Mouse (Mus musculus) stomach, embryonic 15.5 days (tissue): ENCODE data around the gene Dnah1. TPM values are rescaled to one million over a fixed set of nuclear protein-coding genes. Genes with fewer than 3 reads are reported as not detected.
A peak's percentile ranks its signal among the peaks of the same experiment; 100 is the strongest.

Source experiments
- ATAC-seq: fragments of 200-750 bp; cut with Nextera tagmentation; 2 replicates; pipeline ENCODE4 v1.8.0; 2017; ENCODE audit warnings: low read depth, moderate number of reproducible peaks, moderate TSS enrichment; ENCODE audit not compliant: insufficient read depth, low FRiP score
- H3K27ac ChIP-seq: fragments of 300-500 bp; sonication (generic); 2 replicates; pipeline ENCODE4 v1.5.1; 2015; ENCODE audit warnings: mild to moderate bottlenecking, inconsistent platforms
- H3K27me3 ChIP-seq: fragments of 300-500 bp; sonication (generic); replicated peaks from 2 replicates; pipeline ENCODE4 v1.6.1; 2015; ENCODE audit warnings: inconsistent platforms
- H3K36me3 ChIP-seq: fragments of 300-500 bp; sonication (generic); 2 replicates; pipeline ENCODE4 v1.6.1; 2015; ENCODE audit warnings: inconsistent platforms
- H3K4me1 ChIP-seq: fragments of 300-500 bp; sonication (generic); 2 replicates; pipeline ENCODE4 v1.6.1; 2015; ENCODE audit warnings: inconsistent platforms
- H3K4me2 ChIP-seq: fragments of 300-500 bp; sonication (generic); 2 replicates; pipeline ENCODE4 v1.6.1; 2015; ENCODE audit warnings: mild to moderate bottlenecking, inconsistent platforms
- H3K4me3 ChIP-seq: fragments of 300-500 bp; sonication (generic); replicated peaks from 2 replicates; pipeline ENCODE4 v1.5.1; 2015; ENCODE audit warnings: inconsistent platforms
- H3K9ac ChIP-seq: fragments of 300-500 bp; sonication (generic); 2 replicates; pipeline ENCODE4 v1.6.1; 2015; ENCODE audit warnings: inconsistent platforms
- H3K9me3 ChIP-seq: fragments of 300-500 bp; sonication (generic); 2 replicates; pipeline ENCODE4 v1.6.1; 2016; ENCODE audit warnings: inconsistent platforms
- WGBS: fragments of 180-500 bp; shearing (Covaris S2); methylation state at CpG from one replicate; pipeline ENCODE4 v1.1.7; 2015; 5-methylcytosine and 5-hydroxymethylcytosine counted together
- polyA plus RNA-seq: library from polyadenylated mRNA; unstranded; fragments of >200 nt; fragmentation: Nextera tagmentation; extraction: Ambion mirVana; gene quantifications from 2 replicates; pipeline ENCODE4 v1.2.1, GENCODE M21; 2015

Dnah1 gene
- polyA plus RNA-seq, 1 experiment from 2014 or later: 3.5 TPM

GRCm38 (mm10) chr14:31335765-31336164 is 12.1 kb upstream of the Dnah1 start:
- Histone ChIP-seq H3K27ac (no peak overlapping the region), H3K4me3 (peak overlapping the region; percentile 93), H3K9me3 (no peaks in the 10 kb centered on the region), H3K27me3 (0 out of 2 replicates have a peak, but pooled peaks cover under 1% of the 10 kb centered on the region), H3K4me1 (no peaks in the 10 kb centered on the region; the same call in 1 of the 2 replicates), H3K4me2 (peak overlapping the region; percentile 56), H3K36me3 (no peaks in the 10 kb centered on the region; the same call in 1 of the 2 replicates), H3K9ac (no peak overlapping the region)
- ATAC-seq: no peak
- 36% methylated on average over 3 of the region's 3 CpGs for WGBS

GRCm38 (mm10) chr14:31330957-31331356 is 7.3 kb upstream of the Dnah1 start:
- H3K9me3 ChIP-seq: no peaks in the 10 kb centered on the region
- H3K27me3 ChIP-seq: 0 out of 2 replicates have a peak, but pooled peaks cover 3% of the 10 kb centered on the region
- no peaks in the 10 kb centered on the region for H3K4me1 ChIP-seq
- no peak overlapping the region for H3K4me3 ChIP-seq
- H3K27ac ChIP-seq: no peak overlapping the region
- no peaks in the 10 kb centered on the region for H3K36me3 ChIP-seq
- ATAC-seq: no peak
- no peak overlapping the region for H3K4me2 ChIP-seq
- H3K9ac ChIP-seq: no peak overlapping the region
- WGBS: 67% methylated on average over 4 of the region's 4 CpGs

- H3K36me3 ChIP-seq: no peaks in the 10 kb centered on the region
- H3K9ac ChIP-seq: no peak overlapping the region
- no peak for ATAC-seq
- 43% methylated on average over 2 of the region's 2 CpGs for WGBS
- no peak overlapping the region for H3K4me2 ChIP-seq
- H3K4me3 ChIP-seq: no peak overlapping the region
- H3K4me1 ChIP-seq: no peaks in the 10 kb centered on the region
- no peaks in the 10 kb centered on the region for H3K9me3 ChIP-seq
- 0 out of 2 replicates have a peak, but pooled peaks cover 3% of the 10 kb centered on the region for H3K27me3 ChIP-seq
- no peak overlapping the region for H3K27ac ChIP-seq
Observed at GRCm38 (mm10) chr14:31329741-31330140, 6.0 kb upstream of the Dnah1 start.

- no peaks in the 10 kb centered on the region for H3K36me3 ChIP-seq
- no peak overlapping the region for H3K4me2 ChIP-seq
- no peak overlapping the region for H3K27ac ChIP-seq
- no peaks in the 10 kb centered on the region for H3K9me3 ChIP-seq
- no peak overlapping the region for H3K4me3 ChIP-seq
- H3K9ac ChIP-seq: no peak overlapping the region
- H3K4me1 ChIP-seq: no peaks in the 10 kb centered on the region
- H3K27me3 ChIP-seq: 0 out of 2 replicates have a peak, but pooled peaks cover 3% of the 10 kb centered on the region
- WGBS: 71% methylated on average over 4 of the region's 4 CpGs
- no peak for ATAC-seq
Observed at GRCm38 (mm10) chr14:31327681-31328080, 4.0 kb upstream of the Dnah1 start.

- Histone ChIP-seq H3K4me1 (no peaks in the 10 kb centered on the region), H3K9ac (no peak overlapping the region), H3K27ac (no peak overlapping the region), H3K4me2 (no peak overlapping the region), H3K9me3 (no peaks in the 10 kb centered on the region), H3K4me3 (no peak overlapping the region), H3K27me3 (0 out of 2 replicates have a peak, but pooled peaks cover 3% of the 10 kb centered on the region), H3K36me3 (no peaks in the 10 kb centered on the region)
- ATAC-seq: no peak
- WGBS: 77% methylated on average over 1 of the region's 1 CpGs
Observed at GRCm38 (mm10) chr14:31327196-31327595, 3.5 kb upstream of the Dnah1 start.

- no peak overlapping the region for H3K4me3 ChIP-seq
- H3K36me3 ChIP-seq: no peaks in the 10 kb centered on the region
- H3K9ac ChIP-seq: no peak overlapping the region
- no peak overlapping the region for H3K27ac ChIP-seq
- no peak for ATAC-seq
- H3K9me3 ChIP-seq: no peaks in the 10 kb centered on the region
- H3K27me3 ChIP-seq: 0 out of 2 replicates have a peak, but pooled peaks cover 3% of the 10 kb centered on the region
- 66% methylated on average over 7 of the region's 7 CpGs for WGBS
- H3K4me2 ChIP-seq: no peak overlapping the region
- H3K4me1 ChIP-seq: no peaks in the 10 kb centered on the region
Observed at GRCm38 (mm10) chr14:31326770-31327169, 3.1 kb upstream of the Dnah1 start.

GRCm38 (mm10) chr14:31325551-31325950 is 1.9 kb upstream of the Dnah1 start:
- 0 out of 2 replicates have a peak, but pooled peaks cover under 1% of the 10 kb centered on the region for H3K27me3 ChIP-seq
- H3K27ac ChIP-seq: no peak overlapping the region
- WGBS: 37% methylated on average over 5 of the region's 5 CpGs
- no peak overlapping the region for H3K9ac ChIP-seq
- H3K4me3 ChIP-seq: no peak overlapping the region
- no peaks in the 10 kb centered on the region for H3K9me3 ChIP-seq
- H3K36me3 ChIP-seq: no peaks in the 10 kb centered on the region
- ATAC-seq: no peak
- no peaks in the 10 kb centered on the region for H3K4me1 ChIP-seq
- H3K4me2 ChIP-seq: no peak overlapping the region

GRCm38 (mm10) chr14:31324851-31325250 is 1.2 kb upstream of the Dnah1 start:
- 70% methylated on average over 10 of the region's 10 CpGs for WGBS
- ATAC-seq: no peak
- no peaks in the 10 kb centered on the region for H3K9me3 ChIP-seq
- no peaks in the 10 kb centered on the region for H3K27me3 ChIP-seq
- H3K9ac ChIP-seq: no peak overlapping the region
- no peak overlapping the region for H3K4me2 ChIP-seq
- no peak overlapping the region for H3K27ac ChIP-seq
- no peaks in the 10 kb centered on the region for H3K36me3 ChIP-seq
- no peaks in the 10 kb centered on the region for H3K4me1 ChIP-seq
- H3K4me3 ChIP-seq: no peak overlapping the region

- Histone ChIP-seq H3K36me3 (no peaks in the 10 kb centered on the region), H3K4me2 (peak overlapping the region; percentile 72), H3K9ac (no peak overlapping the region), H3K4me1 (no peaks in the 10 kb centered on the region), H3K9me3 (no peaks in the 10 kb centered on the region), H3K27me3 (no peaks in the 10 kb centered on the region), H3K27ac (no peak overlapping the region), H3K4me3 (peak overlapping the region; percentile 36)
- no peak for ATAC-seq
- 76% methylated on average over 4 of the region's 4 CpGs for WGBS
Observed at GRCm38 (mm10) chr14:31323189-31323588, 507 bp downstream of the Dnah1 start.

- no peak overlapping the region for H3K4me3 ChIP-seq
- no peaks in the 10 kb centered on the region for H3K9me3 ChIP-seq
- no peak overlapping the region for H3K4me2 ChIP-seq
- H3K27ac ChIP-seq: no peak overlapping the region
- WGBS: 86% methylated on average over 3 of the region's 3 CpGs
- no peaks in the 10 kb centered on the region for H3K36me3 ChIP-seq
- no peak for ATAC-seq
- no peak overlapping the region for H3K9ac ChIP-seq
- H3K4me1 ChIP-seq: no peaks in the 10 kb centered on the region
- no peaks in the 10 kb centered on the region for H3K27me3 ChIP-seq
Observed at GRCm38 (mm10) chr14:31322191-31322590, 1.5 kb downstream of the Dnah1 start.

- WGBS: 87% methylated on average over 11 of the region's 11 CpGs
- no peak for ATAC-seq
- Histone ChIP-seq H3K27ac (no peak overlapping the region), H3K27me3 (no peaks in the 10 kb centered on the region), H3K36me3 (no peaks in the 10 kb centered on the region), H3K4me1 (no peaks in the 10 kb centered on the region), H3K9ac (no peak overlapping the region), H3K9me3 (no peaks in the 10 kb centered on the region), H3K4me2 (no peak overlapping the region), H3K4me3 (no peak overlapping the region)
Observed at GRCm38 (mm10) chr14:31321181-31321580, 2.5 kb downstream of the Dnah1 start.

- no peak overlapping the region for H3K9ac ChIP-seq
- WGBS: 77% methylated on average over 10 of the region's 10 CpGs
- H3K4me3 ChIP-seq: no peak overlapping the region
- H3K4me1 ChIP-seq: no peaks in the 10 kb centered on the region
- H3K9me3 ChIP-seq: no peaks in the 10 kb centered on the region
- H3K27ac ChIP-seq: no peak overlapping the region
- no peak overlapping the region for H3K4me2 ChIP-seq
- no peaks in the 10 kb centered on the region for H3K36me3 ChIP-seq
- ATAC-seq: no peak
- no peaks in the 10 kb centered on the region for H3K27me3 ChIP-seq
Observed at GRCm38 (mm10) chr14:31319546-31319945, 4.2 kb downstream of the Dnah1 start.

- H3K9me3 ChIP-seq: no peaks in the 10 kb centered on the region
- 86% methylated on average over 3 of the region's 3 CpGs for WGBS
Observed at GRCm38 (mm10) chr14:31317754-31318153, 5.9 kb downstream of the Dnah1 start.

More at GRCm38 (mm10) chr14:31317754-31318153, 5.9 kb downstream of the Dnah1 start:
- Histone ChIP-seq H3K27ac (no peak overlapping the region), H3K9ac (no peak overlapping the region), H3K4me3 (no peak overlapping the region), H3K4me2 (no peak overlapping the region), H3K36me3 (no peaks in the 10 kb centered on the region), H3K27me3 (no peaks in the 10 kb centered on the region), H3K4me1 (no peaks in the 10 kb centered on the region)
- ATAC-seq: peak; percentile 66; the same call in 1 of the 2 replicates
